Mouse (Mus musculus): ENCODE measurements around the gene Olfr1360. TPM values are rescaled to one million over a fixed set of nuclear protein-coding genes. Genes with fewer than 3 reads are reported as not detected.
A peak's percentile ranks its signal among the peaks of the same experiment; 100 is the strongest.

Olfr1360 gene
- polyA plus RNA-seq, 2 experiments = not detected

GRCm38 (mm10) chr13:21710031-21710711 is 33.0 kb upstream of the Olfr1360 start:
- H3K27ac ChIP-seq = peak overlapping the region; percentile 75
- peak; percentile 79 for ATAC-seq (ENCODE audit: insufficient read depth)
- TF ChIP-seq EP300 (IDR thresholded peaks at IDR 0.05; ENCODE audit: low read depth) (0 out of 2 replicates have a peak, but pooled peaks have one; percentile 24), CTCF (IDR thresholded peaks at IDR 0.05; ENCODE audit: low read depth) (peak; percentile 94)
- peak; percentile 78 to 82 (median 79) for DNase-seq (ENCODE audit: low read depth in 3 of 3, low spot score in 3 of 3)
- H3K4me2 ChIP-seq (ENCODE audit: low read depth) = peak overlapping the region; percentile 73
- peaks cover 9 to 16% of the 10 kb centered on the region in 2 experiments for H3K4me1 ChIP-seq (replicated peaks; ENCODE audit: control insufficient read depth in 2 of 2, insufficient read depth in 2 of 2, low read length in 1 of 2)
- H3K36me3 ChIP-seq (replicated peaks; ENCODE audit: control insufficient read depth, insufficient read depth, low read depth) = no peaks in the 10 kb centered on the region
- peak overlapping the region; percentile 77 to 97 for H3K4me3 ChIP-seq (ENCODE audit: insufficient read depth in 1 of 2, low read depth in 2 of 2, low read length in 2 of 2)
- H3K9me3 ChIP-seq (ENCODE audit: control insufficient read depth, low read length) = no peaks in the 10 kb centered on the region
- peak overlapping the region; percentile 85 for H3K9ac ChIP-seq (replicated peaks)
- under 1% methylated on average over 32 of the region's 32 CpGs for WGBS (ENCODE audit: insufficient replicate concordance)
- H3K27me3 ChIP-seq (ENCODE audit: control insufficient read depth, insufficient read depth, low read length) = no peaks in the 10 kb centered on the region

- Histone ChIP-seq H3K4me1 (replicated peaks; ENCODE audit: control insufficient read depth in 2 of 2, insufficient read depth in 2 of 2, low read length in 1 of 2) (peaks cover 1 to 8% of the 10 kb centered on the region in 2 experiments; a peak in 3 of 4 replicates), H3K9ac (replicated peaks) (no peak overlapping the region), H3K27ac (no peak overlapping the region), H3K4me3 (ENCODE audit: insufficient read depth in 1 of 2, low read depth in 2 of 2, low read length in 2 of 2) (no peak overlapping the region), H3K4me2 (ENCODE audit: low read depth) (no peak overlapping the region), H3K27me3 (ENCODE audit: control insufficient read depth, insufficient read depth, low read length) (no peaks in the 10 kb centered on the region), H3K36me3 (replicated peaks; ENCODE audit: control insufficient read depth, insufficient read depth, low read depth) (no peaks in the 10 kb centered on the region), H3K9me3 (ENCODE audit: control insufficient read depth, low read length) (no peaks in the 10 kb centered on the region)
- DNase-seq (ENCODE audit: low read depth in 3 of 3, low spot score in 3 of 3) = no peak
- ATAC-seq (ENCODE audit: insufficient read depth) = no peak
- 47% methylated on average over 4 of the region's 4 CpGs for WGBS (ENCODE audit: insufficient replicate concordance)
- no peak for TF ChIP-seq CTCF (IDR thresholded peaks at IDR 0.05; ENCODE audit: low read depth)
- no peak for TF ChIP-seq EP300 (IDR thresholded peaks at IDR 0.05; ENCODE audit: low read depth)
Measured at GRCm38 (mm10) chr13:21706669-21707068, 29.5 kb upstream of the Olfr1360 start.

- Histone ChIP-seq H3K27me3 (ENCODE audit: control insufficient read depth, insufficient read depth, low read length) (no peaks in the 10 kb centered on the region), H3K9me3 (ENCODE audit: control insufficient read depth, low read length) (no peaks in the 10 kb centered on the region), H3K4me3 (ENCODE audit: insufficient read depth in 1 of 2, low read depth in 2 of 2, low read length in 2 of 2) (no peak within 1 kb of the TSS), H3K9ac (replicated peaks) (no peak within 1 kb of the TSS), H3K36me3 (replicated peaks; ENCODE audit: control insufficient read depth, insufficient read depth, low read depth) (no peaks in the 10 kb centered on the region), H3K4me1 (replicated peaks; ENCODE audit: control insufficient read depth in 2 of 2, insufficient read depth in 2 of 2, low read length in 1 of 2) (no peaks in the 10 kb centered on the region), H3K4me2 (ENCODE audit: low read depth) (no peak within 1 kb of the TSS), H3K27ac (no peak within 1 kb of the TSS)
- ATAC-seq (ENCODE audit: insufficient read depth) (no peak), DNase-seq (ENCODE audit: low read depth in 3 of 3, low spot score in 3 of 3) (no peak)
- TF ChIP-seq EP300 (IDR thresholded peaks at IDR 0.05; ENCODE audit: low read depth) (no peak), CTCF (IDR thresholded peaks at IDR 0.05; ENCODE audit: low read depth) (no peak)
Measured at GRCm38 (mm10) chr13:21697811-21698210, 20.6 kb upstream of the Olfr1360 start, which contains the start of gene Olfr1359. Gene Olfr1359 (plus strand): TSS chr13:21698111.

- Histone ChIP-seq H3K27ac (no peak within 1 kb of the TSS), H3K27me3 (ENCODE audit: control insufficient read depth, insufficient read depth, low read length) (no peaks in the 10 kb centered on the region), H3K9ac (replicated peaks) (no peak within 1 kb of the TSS), H3K4me1 (replicated peaks; ENCODE audit: control insufficient read depth in 2 of 2, insufficient read depth in 2 of 2, low read length in 1 of 2) (no peaks in the 10 kb centered on the region), H3K36me3 (replicated peaks; ENCODE audit: control insufficient read depth, insufficient read depth, low read depth) (no peaks in the 10 kb centered on the region), H3K4me3 (ENCODE audit: insufficient read depth in 1 of 2, low read depth in 2 of 2, low read length in 2 of 2) (no peak within 1 kb of the TSS), H3K9me3 (ENCODE audit: control insufficient read depth, low read length) (no peaks in the 10 kb centered on the region), H3K4me2 (ENCODE audit: low read depth) (no peak within 1 kb of the TSS)
- no peak for TF ChIP-seq EP300 (IDR thresholded peaks at IDR 0.05; ENCODE audit: low read depth)
- TF ChIP-seq CTCF (IDR thresholded peaks at IDR 0.05; ENCODE audit: low read depth) = no peak
- DNase-seq (ENCODE audit: low read depth in 3 of 3, low spot score in 3 of 3) = no peak
- 57% methylated on average over 2 of the region's 2 CpGs for WGBS (ENCODE audit: insufficient replicate concordance)
- no peak for ATAC-seq (ENCODE audit: insufficient read depth)
Measured at GRCm38 (mm10) chr13:21663286-21663685, 13.9 kb downstream of the Olfr1360 start, which contains the start of gene Olfr1361. Gene Olfr1361 (minus strand): TSS chr13:21663386.

- no peaks in the 10 kb centered on the region for H3K27me3 ChIP-seq (ENCODE audit: control insufficient read depth, insufficient read depth, low read length)
- H3K27ac ChIP-seq = no peak within 1 kb of the TSS
- ATAC-seq (ENCODE audit: insufficient read depth) = no peak
- no peaks in the 10 kb centered on the region for H3K36me3 ChIP-seq (replicated peaks; ENCODE audit: control insufficient read depth, insufficient read depth, low read depth)
- H3K4me1 ChIP-seq (replicated peaks; ENCODE audit: control insufficient read depth in 2 of 2, insufficient read depth in 2 of 2, low read length in 1 of 2) = no peaks in the 10 kb centered on the region
- 68% methylated on average over 2 of the region's 2 CpGs for WGBS (ENCODE audit: insufficient replicate concordance)
- no peak within 1 kb of the TSS for H3K4me2 ChIP-seq (ENCODE audit: low read depth)
- TF ChIP-seq CTCF (IDR thresholded peaks at IDR 0.05; ENCODE audit: low read depth) (no peak), EP300 (IDR thresholded peaks at IDR 0.05; ENCODE audit: low read depth) (no peak)
- H3K9me3 ChIP-seq (ENCODE audit: control insufficient read depth, low read length) = no peaks in the 10 kb centered on the region
- H3K4me3 ChIP-seq (ENCODE audit: insufficient read depth in 1 of 2, low read depth in 2 of 2, low read length in 2 of 2) = no peak within 1 kb of the TSS
- H3K9ac ChIP-seq (replicated peaks) = no peak within 1 kb of the TSS
- no peak for DNase-seq (ENCODE audit: low read depth in 3 of 3, low spot score in 3 of 3)
Measured at GRCm38 (mm10) chr13:21642418-21642817, 34.8 kb downstream of the Olfr1360 start, which contains the start of gene Olfr11. Gene Olfr11 (minus strand): TSS chr13:21642518.

Small RNAs within 50 kb of the gene (microRNA-seq; reads per million reads assigned to microRNA genes)
- gene Gm44357 = not detected
- 1.3 reads per million for gene Gm44367

Other genes starting within 250 kb of the Olfr1360 start
Only the 30 nearest of the 33 such genes appear.
- 0.16 and 0.21 TPM in 2 replicates for gene Zkscan4, start 198.5 kb downstream of the Olfr1360 start, polyA plus RNA-seq (2012; rRNA removed)
- 0.19 and 0.30 TPM in 2 replicates for gene Zkscan4, start 198.5 kb downstream of the Olfr1360 start, polyA plus RNA-seq (2014; fragmentation: Nextera tagmentation; extraction: Ambion mirVana)
- gene Gm10065, start 198.0 kb downstream of the Olfr1360 start, polyA plus RNA-seq (2012; rRNA removed) = not detected in 2 replicates
- gene Gm10065, start 198.0 kb downstream of the Olfr1360 start, polyA plus RNA-seq (2014; fragmentation: Nextera tagmentation; extraction: Ambion mirVana) = not detected in 2 replicates
- gene AK157302, start 182.2 kb downstream of the Olfr1360 start, polyA plus RNA-seq (2012; rRNA removed) = 0.15 and 0.66 TPM in 2 replicates
- 0.94 and 1.1 TPM in 2 replicates for gene AK157302, start 182.2 kb downstream of the Olfr1360 start, polyA plus RNA-seq (2014; fragmentation: Nextera tagmentation; extraction: Ambion mirVana)
- gene Gm11273, start 176.0 kb downstream of the Olfr1360 start, polyA plus RNA-seq (2012; rRNA removed) = 5.7 and 26.8 TPM in 2 replicates
- gene Gm11273, start 176.0 kb downstream of the Olfr1360 start, polyA plus RNA-seq (2014; fragmentation: Nextera tagmentation; extraction: Ambion mirVana) = 5.5 and 6.9 TPM in 2 replicates
- gene Zkscan8, start 146.3 kb downstream of the Olfr1360 start, polyA plus RNA-seq (2012; rRNA removed) = 2.0 and 2.1 TPM in 2 replicates
- gene Zkscan8, start 146.3 kb downstream of the Olfr1360 start, polyA plus RNA-seq (2014; fragmentation: Nextera tagmentation; extraction: Ambion mirVana) = 1.4 and 1.9 TPM in 2 replicates
- gene Olfr1366, start 134.6 kb downstream of the Olfr1360 start, polyA plus RNA-seq (2012; rRNA removed) = not detected in 2 replicates
- not detected in 2 replicates for gene Olfr1366, start 134.6 kb downstream of the Olfr1360 start, polyA plus RNA-seq (2014; fragmentation: Nextera tagmentation; extraction: Ambion mirVana)
- gene Olfr1535, start 117.5 kb downstream of the Olfr1360 start, polyA plus RNA-seq (2012; rRNA removed) = not detected in 2 replicates
- gene Olfr1535, start 117.5 kb downstream of the Olfr1360 start, polyA plus RNA-seq (2014; fragmentation: Nextera tagmentation; extraction: Ambion mirVana) = not detected in 2 replicates
- gene Olfr1364, start 95.6 kb downstream of the Olfr1360 start, polyA plus RNA-seq (2012; rRNA removed) = not detected in 2 replicates
- gene Olfr1364, start 95.6 kb downstream of the Olfr1360 start, polyA plus RNA-seq (2014; fragmentation: Nextera tagmentation; extraction: Ambion mirVana) = not detected in 2 replicates
- not detected in 2 replicates for gene Olfr1362, start 63.4 kb downstream of the Olfr1360 start, polyA plus RNA-seq (2012; rRNA removed)
- not detected in 2 replicates for gene Olfr1362, start 63.4 kb downstream of the Olfr1360 start, polyA plus RNA-seq (2014; fragmentation: Nextera tagmentation; extraction: Ambion mirVana)
- not detected in 2 replicates for gene Olfr11, start 34.9 kb downstream of the Olfr1360 start, polyA plus RNA-seq (2012; rRNA removed)
- not detected in 2 replicates for gene Olfr11, start 34.9 kb downstream of the Olfr1360 start, polyA plus RNA-seq (2014; fragmentation: Nextera tagmentation; extraction: Ambion mirVana)
- gene Olfr1361, start 14.0 kb downstream of the Olfr1360 start, polyA plus RNA-seq (2012; rRNA removed) = not detected in 2 replicates
- not detected in 2 replicates for gene Olfr1361, start 14.0 kb downstream of the Olfr1360 start, polyA plus RNA-seq (2014; fragmentation: Nextera tagmentation; extraction: Ambion mirVana)
- not detected in 2 replicates for gene Olfr1359, start 20.7 kb upstream of the Olfr1360 start, polyA plus RNA-seq (2012; rRNA removed)
- not detected in 2 replicates for gene Olfr1359, start 20.7 kb upstream of the Olfr1360 start, polyA plus RNA-seq (2014; fragmentation: Nextera tagmentation; extraction: Ambion mirVana)
- 16.0 and 24.7 TPM in 2 replicates for gene Hist1h2bl, start 38.7 kb upstream of the Olfr1360 start, polyA plus RNA-seq (2012; rRNA removed)
- gene Hist1h2bl, start 38.7 kb upstream of the Olfr1360 start, polyA plus RNA-seq (2014; fragmentation: Nextera tagmentation; extraction: Ambion mirVana) = 2.2 and 4.8 TPM in 2 replicates
- 6.9 and 22.2 TPM in 2 replicates for gene Hist1h2ai, start 39.0 kb upstream of the Olfr1360 start, polyA plus RNA-seq (2012; rRNA removed)
- 15.0 and 22.5 TPM in 2 replicates for gene Hist1h2ai, start 39.0 kb upstream of the Olfr1360 start, polyA plus RNA-seq (2014; fragmentation: Nextera tagmentation; extraction: Ambion mirVana)
- 31.3 and 51.5 TPM in 2 replicates for gene Hist1h3h, start 40.3 kb upstream of the Olfr1360 start, polyA plus RNA-seq (2012; rRNA removed)
- 4.7 and 7.9 TPM in 2 replicates for gene Hist1h3h, start 40.3 kb upstream of the Olfr1360 start, polyA plus RNA-seq (2014; fragmentation: Nextera tagmentation; extraction: Ambion mirVana)
- gene Hist1h2bm, start 44.6 kb upstream of the Olfr1360 start, polyA plus RNA-seq (2012; rRNA removed) = 18.2 and 36.3 TPM in 2 replicates
- 4.0 and 5.0 TPM in 2 replicates for gene Hist1h2bm, start 44.6 kb upstream of the Olfr1360 start, polyA plus RNA-seq (2014; fragmentation: Nextera tagmentation; extraction: Ambion mirVana)
- gene Hist1h4j, start 57.7 kb upstream of the Olfr1360 start, polyA plus RNA-seq (2012; rRNA removed) = 24.0 and 29.5 TPM in 2 replicates
- gene Hist1h4j, start 57.7 kb upstream of the Olfr1360 start, polyA plus RNA-seq (2014; fragmentation: Nextera tagmentation; extraction: Ambion mirVana) = 0.52 and 1.1 TPM in 2 replicates
- gene Hist1h4k, start 73.1 kb upstream of the Olfr1360 start, polyA plus RNA-seq (2012; rRNA removed) = 16.2 and 32.8 TPM in 2 replicates
- 2.7 and 5.5 TPM in 2 replicates for gene Hist1h4k, start 73.1 kb upstream of the Olfr1360 start, polyA plus RNA-seq (2014; fragmentation: Nextera tagmentation; extraction: Ambion mirVana)
- gene Hist1h2ak, start 76.4 kb upstream of the Olfr1360 start, polyA plus RNA-seq (2012; rRNA removed) = 61.7 and 194 TPM in 2 replicates
- gene Hist1h2ak, start 76.4 kb upstream of the Olfr1360 start, polyA plus RNA-seq (2014; fragmentation: Nextera tagmentation; extraction: Ambion mirVana) = 11.6 and 13.2 TPM in 2 replicates
- 25.2 and 29.5 TPM in 2 replicates for gene Hist1h2bn, start 76.7 kb upstream of the Olfr1360 start, polyA plus RNA-seq (2012; rRNA removed)
- gene Hist1h2bn, start 76.7 kb upstream of the Olfr1360 start, polyA plus RNA-seq (2014; fragmentation: Nextera tagmentation; extraction: Ambion mirVana) = 5.4 and 5.7 TPM in 2 replicates
- 8.2 and 9.4 TPM in 2 replicates for gene Hist1h1b, start 103.2 kb upstream of the Olfr1360 start, polyA plus RNA-seq (2012; rRNA removed)
- gene Hist1h1b, start 103.2 kb upstream of the Olfr1360 start, polyA plus RNA-seq (2014; fragmentation: Nextera tagmentation; extraction: Ambion mirVana) = 19.7 and 20.6 TPM in 2 replicates
- gene Hist1h3i, start 106.0 kb upstream of the Olfr1360 start, polyA plus RNA-seq (2012; rRNA removed) = 37.6 and 93.8 TPM in 2 replicates
- 299 and 331 TPM in 2 replicates for gene Hist1h3i, start 106.0 kb upstream of the Olfr1360 start, polyA plus RNA-seq (2014; fragmentation: Nextera tagmentation; extraction: Ambion mirVana)
- 10.9 and 22.9 TPM in 2 replicates for gene Hist1h2an, start 109.8 kb upstream of the Olfr1360 start, polyA plus RNA-seq (2012; rRNA removed)
- 12.7 and 14.7 TPM in 2 replicates for gene Hist1h2an, start 109.8 kb upstream of the Olfr1360 start, polyA plus RNA-seq (2014; fragmentation: Nextera tagmentation; extraction: Ambion mirVana)
- gene Hist1h2bp, start 110.1 kb upstream of the Olfr1360 start, polyA plus RNA-seq (2012; rRNA removed) = 2.6 and 4.2 TPM in 2 replicates
- gene Hist1h2bp, start 110.1 kb upstream of the Olfr1360 start, polyA plus RNA-seq (2014; fragmentation: Nextera tagmentation; extraction: Ambion mirVana) = 3.0 and 4.1 TPM in 2 replicates
- 13.1 and 13.4 TPM in 2 replicates for gene Hist1h2bq, start 132.8 kb upstream of the Olfr1360 start, polyA plus RNA-seq (2012; rRNA removed)
- gene Hist1h2bq, start 132.8 kb upstream of the Olfr1360 start, polyA plus RNA-seq (2014; fragmentation: Nextera tagmentation; extraction: Ambion mirVana) = 16.9 and 21.6 TPM in 2 replicates
- 0.24 TPM in 1 of 2 replicates, not detected in the other for gene Hist1h2ao, start 133.1 kb upstream of the Olfr1360 start, polyA plus RNA-seq (2012; rRNA removed)
- 3.4 TPM in 1 of 2 replicates, not detected in the other for gene Hist1h2ao, start 133.1 kb upstream of the Olfr1360 start, polyA plus RNA-seq (2014; fragmentation: Nextera tagmentation; extraction: Ambion mirVana)
- gene Hist1h4m, start 134.3 kb upstream of the Olfr1360 start, polyA plus RNA-seq (2012; rRNA removed) = not detected in 2 replicates
- gene Hist1h4m, start 134.3 kb upstream of the Olfr1360 start, polyA plus RNA-seq (2014; fragmentation: Nextera tagmentation; extraction: Ambion mirVana) = not detected in 2 replicates
- gene Hist1h4n, start 154.8 kb upstream of the Olfr1360 start, polyA plus RNA-seq (2012; rRNA removed) = 37.4 and 50.3 TPM in 2 replicates
- gene Hist1h4n, start 154.8 kb upstream of the Olfr1360 start, polyA plus RNA-seq (2014; fragmentation: Nextera tagmentation; extraction: Ambion mirVana) = 33.6 and 35.5 TPM in 2 replicates
- 88.3 and 95.9 TPM in 2 replicates for gene Hist1h2ap, start 156.1 kb upstream of the Olfr1360 start, polyA plus RNA-seq (2012; rRNA removed)
- gene Hist1h2ap, start 156.1 kb upstream of the Olfr1360 start, polyA plus RNA-seq (2014; fragmentation: Nextera tagmentation; extraction: Ambion mirVana) = 6,830 and 6,963 TPM in 2 replicates
- gene Hist1h2br, start 156.3 kb upstream of the Olfr1360 start, polyA plus RNA-seq (2012; rRNA removed) = 3.4 and 9.6 TPM in 2 replicates
- gene Hist1h2br, start 156.3 kb upstream of the Olfr1360 start, polyA plus RNA-seq (2014; fragmentation: Nextera tagmentation; extraction: Ambion mirVana) = 18.0 and 22.9 TPM in 2 replicates

All from liver, embryonic 14.5 days (tissue).